Mouse (Mus musculus): ENCODE measurements at regions not wholly inside any gene's neighbourhood (a gene's known extent, or its start where the extent isn't known, plus 50 kb on each side); places are given as distances from the start of the nearest gene placed in this dataset.

GRCm38 (mm10) chr15:60534701-60535100, 318.9 kb downstream of the Fam84b start:
- Histone ChIP-seq H3K9ac (replicated peaks; ENCODE audit: low read depth, low read length) (no peak overlapping the region), H3K27me3 (ENCODE audit: control insufficient read depth, insufficient read depth, low read length) (no peaks in the 10 kb centered on the region), H3K27ac (ENCODE audit: low read length) (no peak overlapping the region), H3K4me1 (ENCODE audit: control insufficient read depth, insufficient read depth, low read length) (no peaks in the 10 kb centered on the region), H3K9me3 (ENCODE audit: control insufficient read depth, low read depth, low read length) (no peaks in the 10 kb centered on the region), H3K36me3 (ENCODE audit: control insufficient read depth, insufficient read depth, low read length) (no peaks in the 10 kb centered on the region), H3K4me2 (replicated peaks; ENCODE audit: low read depth, low read length) (no peak overlapping the region), H3K4me3 (ENCODE audit: low read depth, low read length) (no peak overlapping the region)
- ATAC-seq (ENCODE audit: insufficient number of reproducible peaks, insufficient read depth, low FRiP score, low read depth): no peak
- 81% methylated on average over 9 of the region's 9 CpGs for WGBS

GRCm38 (mm10) chr15:60516810-60517209, 336.8 kb downstream of the Fam84b start:
- no peaks in the 10 kb centered on the region for H3K27me3 ChIP-seq (ENCODE audit: control insufficient read depth, insufficient read depth, low read length)
- WGBS: 86% methylated on average over 2 of the region's 2 CpGs
- no peak overlapping the region for H3K4me3 ChIP-seq (ENCODE audit: low read depth, low read length)
- H3K27ac ChIP-seq (ENCODE audit: low read length): no peak overlapping the region
- H3K9me3 ChIP-seq (ENCODE audit: control insufficient read depth, low read depth, low read length): no peaks in the 10 kb centered on the region
- ATAC-seq (ENCODE audit: insufficient number of reproducible peaks, insufficient read depth, low FRiP score, low read depth): no peak
- H3K4me1 ChIP-seq (ENCODE audit: control insufficient read depth, insufficient read depth, low read length): no peaks in the 10 kb centered on the region
- H3K4me2 ChIP-seq (replicated peaks; ENCODE audit: low read depth, low read length): no peak overlapping the region
- H3K36me3 ChIP-seq (ENCODE audit: control insufficient read depth, insufficient read depth, low read length): no peaks in the 10 kb centered on the region
- no peak overlapping the region for H3K9ac ChIP-seq (replicated peaks; ENCODE audit: low read depth, low read length)

- ATAC-seq (ENCODE audit: insufficient number of reproducible peaks, insufficient read depth, low FRiP score, low read depth): no peak
- 74% methylated on average over 4 of the region's 4 CpGs for WGBS
- no peaks in the 10 kb centered on the region for H3K36me3 ChIP-seq (ENCODE audit: control insufficient read depth, insufficient read depth, low read length)
- H3K27me3 ChIP-seq (ENCODE audit: control insufficient read depth, insufficient read depth, low read length): no peaks in the 10 kb centered on the region
- H3K9ac ChIP-seq (replicated peaks; ENCODE audit: low read depth, low read length): no peak overlapping the region
- H3K27ac ChIP-seq (ENCODE audit: low read length): no peak overlapping the region
- no peaks in the 10 kb centered on the region for H3K9me3 ChIP-seq (ENCODE audit: control insufficient read depth, low read depth, low read length)
- H3K4me1 ChIP-seq (ENCODE audit: control insufficient read depth, insufficient read depth, low read length): no peaks in the 10 kb centered on the region
- H3K4me3 ChIP-seq (ENCODE audit: low read depth, low read length): no peak overlapping the region
- no peak overlapping the region for H3K4me2 ChIP-seq (replicated peaks; ENCODE audit: low read depth, low read length)
Measured at GRCm38 (mm10) chr15:60476755-60477310, 376.7 kb downstream of the Fam84b start.

GRCm38 (mm10) chr15:60475086-60475485, 378.5 kb downstream of the Fam84b start:
- H3K4me1 ChIP-seq (ENCODE audit: control insufficient read depth, insufficient read depth, low read length): no peaks in the 10 kb centered on the region
- no peak for ATAC-seq (ENCODE audit: insufficient number of reproducible peaks, insufficient read depth, low FRiP score, low read depth)
- H3K9me3 ChIP-seq (ENCODE audit: control insufficient read depth, low read depth, low read length): no peaks in the 10 kb centered on the region
- no peak overlapping the region for H3K27ac ChIP-seq (ENCODE audit: low read length)
- no peak overlapping the region for H3K4me3 ChIP-seq (ENCODE audit: low read depth, low read length)
- no peak overlapping the region for H3K9ac ChIP-seq (replicated peaks; ENCODE audit: low read depth, low read length)
- no peak overlapping the region for H3K4me2 ChIP-seq (replicated peaks; ENCODE audit: low read depth, low read length)
- no peaks in the 10 kb centered on the region for H3K36me3 ChIP-seq (ENCODE audit: control insufficient read depth, insufficient read depth, low read length)
- no peaks in the 10 kb centered on the region for H3K27me3 ChIP-seq (ENCODE audit: control insufficient read depth, insufficient read depth, low read length)
- 54% methylated on average over 3 of the region's 3 CpGs for WGBS

- WGBS: 71% methylated on average over 1 of the region's 1 CpGs
- no peak overlapping the region for H3K27ac ChIP-seq (ENCODE audit: low read length)
- no peak overlapping the region for H3K4me2 ChIP-seq (replicated peaks; ENCODE audit: low read depth, low read length)
- no peak for ATAC-seq (ENCODE audit: insufficient number of reproducible peaks, insufficient read depth, low FRiP score, low read depth)
- H3K4me1 ChIP-seq (ENCODE audit: control insufficient read depth, insufficient read depth, low read length): no peaks in the 10 kb centered on the region
- H3K9ac ChIP-seq (replicated peaks; ENCODE audit: low read depth, low read length): no peak overlapping the region
- no peak overlapping the region for H3K4me3 ChIP-seq (ENCODE audit: low read depth, low read length)
- H3K9me3 ChIP-seq (ENCODE audit: control insufficient read depth, low read depth, low read length): no peaks in the 10 kb centered on the region
- no peaks in the 10 kb centered on the region for H3K36me3 ChIP-seq (ENCODE audit: control insufficient read depth, insufficient read depth, low read length)
- no peaks in the 10 kb centered on the region for H3K27me3 ChIP-seq (ENCODE audit: control insufficient read depth, insufficient read depth, low read length)
Measured at GRCm38 (mm10) chr15:60431916-60432315, 415.5 kb upstream of the 4933412E24Rik start.

GRCm38 (mm10) chr15:60419081-60419480, 402.7 kb upstream of the 4933412E24Rik start:
- ATAC-seq (ENCODE audit: insufficient number of reproducible peaks, insufficient read depth, low FRiP score, low read depth): no peak
- no peak overlapping the region for H3K9ac ChIP-seq (replicated peaks; ENCODE audit: low read depth, low read length)
- no peak overlapping the region for H3K4me2 ChIP-seq (replicated peaks; ENCODE audit: low read depth, low read length)
- no peak overlapping the region for H3K4me3 ChIP-seq (ENCODE audit: low read depth, low read length)
- WGBS: 59% methylated on average over 1 of the region's 1 CpGs
- H3K9me3 ChIP-seq (ENCODE audit: control insufficient read depth, low read depth, low read length): no peaks in the 10 kb centered on the region
- H3K27me3 ChIP-seq (ENCODE audit: control insufficient read depth, insufficient read depth, low read length): no peaks in the 10 kb centered on the region
- H3K36me3 ChIP-seq (ENCODE audit: control insufficient read depth, insufficient read depth, low read length): no peaks in the 10 kb centered on the region
- no peak overlapping the region for H3K27ac ChIP-seq (ENCODE audit: low read length)
- no peaks in the 10 kb centered on the region for H3K4me1 ChIP-seq (ENCODE audit: control insufficient read depth, insufficient read depth, low read length)

- H3K9me3 ChIP-seq (ENCODE audit: control insufficient read depth, low read depth, low read length): no peaks in the 10 kb centered on the region
- H3K36me3 ChIP-seq (ENCODE audit: control insufficient read depth, insufficient read depth, low read length): no peaks in the 10 kb centered on the region
- 75% methylated on average over 7 of the region's 7 CpGs for WGBS
- no peaks in the 10 kb centered on the region for H3K27me3 ChIP-seq (ENCODE audit: control insufficient read depth, insufficient read depth, low read length)
- H3K4me2 ChIP-seq (replicated peaks; ENCODE audit: low read depth, low read length): no peak overlapping the region
- H3K4me3 ChIP-seq (ENCODE audit: low read depth, low read length): no peak overlapping the region
- no peaks in the 10 kb centered on the region for H3K4me1 ChIP-seq (ENCODE audit: control insufficient read depth, insufficient read depth, low read length)
- no peak overlapping the region for H3K27ac ChIP-seq (ENCODE audit: low read length)
- H3K9ac ChIP-seq (replicated peaks; ENCODE audit: low read depth, low read length): no peak overlapping the region
- 0 out of 2 replicates have a peak, but pooled peaks have one; percentile 23 for ATAC-seq (ENCODE audit: insufficient number of reproducible peaks, insufficient read depth, low FRiP score, low read depth)
Measured at GRCm38 (mm10) chr15:60392267-60392666, 375.9 kb upstream of the 4933412E24Rik start.

- 81% methylated on average over 1 of the region's 1 CpGs for WGBS
- no peak for ATAC-seq (ENCODE audit: insufficient number of reproducible peaks, insufficient read depth, low FRiP score, low read depth)
Measured at GRCm38 (mm10) chr15:60390336-60390735, 373.9 kb upstream of the 4933412E24Rik start.

GRCm38 (mm10) chr15:60387962-60388361, 371.5 kb upstream of the 4933412E24Rik start:
- no peak for ATAC-seq (ENCODE audit: insufficient number of reproducible peaks, insufficient read depth, low FRiP score, low read depth)
- Histone ChIP-seq H3K9ac (replicated peaks; ENCODE audit: low read depth, low read length) (no peak overlapping the region), H3K27ac (ENCODE audit: low read length) (no peak overlapping the region), H3K9me3 (ENCODE audit: control insufficient read depth, low read depth, low read length) (no peaks in the 10 kb centered on the region), H3K4me2 (replicated peaks; ENCODE audit: low read depth, low read length) (no peak overlapping the region), H3K4me3 (ENCODE audit: low read depth, low read length) (no peak overlapping the region), H3K36me3 (ENCODE audit: control insufficient read depth, insufficient read depth, low read length) (no peaks in the 10 kb centered on the region), H3K27me3 (ENCODE audit: control insufficient read depth, insufficient read depth, low read length) (no peaks in the 10 kb centered on the region), H3K4me1 (ENCODE audit: control insufficient read depth, insufficient read depth, low read length) (no peaks in the 10 kb centered on the region)
- WGBS: 86% methylated on average over 2 of the region's 2 CpGs

More at GRCm38 (mm10) chr15:60390336-60390735, 373.9 kb upstream of the 4933412E24Rik start:
- Histone ChIP-seq H3K9me3 (ENCODE audit: control insufficient read depth, low read depth, low read length) (no peaks in the 10 kb centered on the region), H3K36me3 (ENCODE audit: control insufficient read depth, insufficient read depth, low read length) (no peaks in the 10 kb centered on the region), H3K9ac (replicated peaks; ENCODE audit: low read depth, low read length) (no peak overlapping the region), H3K4me2 (replicated peaks; ENCODE audit: low read depth, low read length) (no peak overlapping the region), H3K4me1 (ENCODE audit: control insufficient read depth, insufficient read depth, low read length) (no peaks in the 10 kb centered on the region), H3K4me3 (ENCODE audit: low read depth, low read length) (no peak overlapping the region), H3K27me3 (ENCODE audit: control insufficient read depth, insufficient read depth, low read length) (no peaks in the 10 kb centered on the region), H3K27ac (ENCODE audit: low read length) (no peak overlapping the region)

Data from stomach, embryonic 14.5 days (tissue).